Mouse (Mus musculus) urinary bladder, postnatal 10 days (tissue): ENCODE results near the gene Sulf2.

Source experiments
- DNase-seq: peaks from one replicate; pipeline ENCODE4 v3.0.0; 2022; ENCODE audit warnings: low spot score

Sulf2 gene

GRCm38 (mm10) chr2:166149482-166149881 lies 6.0 kb downstream of the Sulf2 start:
- no peak for DNase-seq

GRCm38 (mm10) chr2:166148672-166149332 lies 6.7 kb downstream of the Sulf2 start:
- no peak for DNase-seq

GRCm38 (mm10) chr2:166147930-166148651 lies 7.4 kb downstream of the Sulf2 start:
- no peak for DNase-seq

GRCm38 (mm10) chr2:166146446-166146845 lies 9.0 kb downstream of the Sulf2 start:
- no peak for DNase-seq

GRCm38 (mm10) chr2:166145031-166145430 lies 10.4 kb downstream of the Sulf2 start:
- no peak for DNase-seq

GRCm38 (mm10) chr2:166143871-166144270 lies 11.6 kb downstream of the Sulf2 start:
- no peak for DNase-seq

GRCm38 (mm10) chr2:166142561-166143112 lies 12.8 kb downstream of the Sulf2 start:
- DNase-seq, result no peak

GRCm38 (mm10) chr2:166141910-166142309 lies 13.6 kb downstream of the Sulf2 start:
- DNase-seq, result no peak

- no peak for DNase-seq
These were observed 14.4 kb downstream of the Sulf2 start for GRCm38 (mm10) chr2:166141039-166141438.

GRCm38 (mm10) chr2:166140427-166140826 lies 15.0 kb downstream of the Sulf2 start:
- DNase-seq, result no peak

GRCm38 (mm10) chr2:166138308-166138707 lies 17.2 kb downstream of the Sulf2 start:
- DNase-seq, result no peak

- no peak for DNase-seq
These were observed 18.0 kb downstream of the Sulf2 start for GRCm38 (mm10) chr2:166137467-166137866.

GRCm38 (mm10) chr2:166135711-166136485 lies 19.6 kb downstream of the Sulf2 start:
- DNase-seq, result no peak

- no peak for DNase-seq
These were observed 26.7 kb downstream of the Sulf2 start for GRCm38 (mm10) chr2:166128756-166129155.

GRCm38 (mm10) chr2:166128032-166128431 lies 27.4 kb downstream of the Sulf2 start:
- DNase-seq, result no peak

- no peak for DNase-seq
These were observed 29.1 kb downstream of the Sulf2 start for GRCm38 (mm10) chr2:166126343-166126742.

GRCm38 (mm10) chr2:166125492-166126252 lies 29.8 kb downstream of the Sulf2 start:
- DNase-seq, result no peak

- no peak for DNase-seq
These were observed 30.4 kb downstream of the Sulf2 start for GRCm38 (mm10) chr2:166125033-166125432.

- DNase-seq, result no peak
These were observed 32.7 kb downstream of the Sulf2 start for GRCm38 (mm10) chr2:166122781-166123180.

GRCm38 (mm10) chr2:166121681-166122355 lies 33.6 kb downstream of the Sulf2 start:
- DNase-seq, result no peak

GRCm38 (mm10) chr2:166119992-166120391 lies 35.5 kb downstream of the Sulf2 start:
- no peak for DNase-seq
